Mouse (Mus musculus) embryonic facial prominence, embryonic 15.5 days (tissue): ENCODE results near the gene Rnaset2b. TPM values are rescaled to one million over a fixed set of nuclear protein-coding genes. Genes with fewer than 3 reads are reported as not detected.
"Not testable (repeated sequence)": the region's sequence is repeated elsewhere in the genome, so short reads cannot be mapped to it uniquely, and the experiment has no call there.

ENCODE experiments used
- ATAC-seq: fragments of 200-750 bp; cut with Nextera tagmentation; 2 replicates; pipeline ENCODE4 v1.8.0; 2017; ENCODE audit warnings: low read depth, moderate TSS enrichment; ENCODE audit not compliant: insufficient number of reproducible peaks, low FRiP score, low TSS enrichment
- H3K27ac ChIP-seq: fragments of 300-500 bp; sonication (generic); replicated peaks from 2 replicates; pipeline ENCODE4 v1.5.1; 2015; ENCODE audit warnings: mild to moderate bottlenecking, inconsistent platforms
- H3K27me3 ChIP-seq: fragments of 300-500 bp; sonication (generic); 2 replicates; pipeline ENCODE4 v1.6.1; 2015; ENCODE audit warnings: inconsistent platforms
- H3K36me3 ChIP-seq: fragments of 300-500 bp; sonication (generic); 2 replicates; pipeline ENCODE4 v1.6.1; 2015; ENCODE audit warnings: mild to moderate bottlenecking, inconsistent platforms
- H3K4me1 ChIP-seq: fragments of 300-500 bp; sonication (generic); 2 replicates; pipeline ENCODE4 v1.6.1; 2015; ENCODE audit warnings: inconsistent platforms
- H3K4me2 ChIP-seq: fragments of 300-500 bp; sonication (generic); replicated peaks from 2 replicates; pipeline ENCODE4 v1.6.1; 2015; ENCODE audit warnings: mild to moderate bottlenecking, inconsistent platforms
- H3K4me3 ChIP-seq: fragments of 300-500 bp; sonication (generic); replicated peaks from 2 replicates; pipeline ENCODE4 v1.5.1; 2015; ENCODE audit warnings: mild to moderate bottlenecking, inconsistent platforms
- H3K9ac ChIP-seq: fragments of 300-500 bp; sonication (generic); 2 replicates; pipeline ENCODE4 v1.6.1; 2015; ENCODE audit warnings: inconsistent platforms
- H3K9me3 ChIP-seq: fragments of 300-500 bp; sonication (generic); replicated peaks from 2 replicates; pipeline ENCODE4 v1.6.1; 2016; ENCODE audit warnings: inconsistent platforms
- WGBS: fragments of 180-500 bp; shearing (Covaris S2); methylation state at CpG from one replicate; pipeline ENCODE4 v1.1.7; 2015; 5-methylcytosine and 5-hydroxymethylcytosine counted together
- polyA plus RNA-seq: library from polyadenylated mRNA; unstranded; fragments of >200 nt; fragmentation: Nextera tagmentation; extraction: Ambion mirVana; gene quantifications from 2 replicates; pipeline ENCODE4 v1.2.1, GENCODE M21; 2015

Rnaset2b gene
- polyA plus RNA-seq, 1 experiment from 2014 or later = 219 TPM

GRCm38 (mm10) chr17:6962339-6962738, 8.1 kb upstream of the Rnaset2b start:
- not testable (repeated sequence) for H3K4me1 ChIP-seq, H3K4me2 ChIP-seq, H3K4me3 ChIP-seq, H3K27ac ChIP-seq, H3K27me3 ChIP-seq, ATAC-seq, H3K9ac ChIP-seq, H3K9me3 ChIP-seq, H3K36me3 ChIP-seq
- WGBS = 67% methylated on average over 4 of the region's 6 CpGs

GRCm38 (mm10) chr17:6962936-6963335, 7.5 kb upstream of the Rnaset2b start:
- not testable (repeated sequence) for H3K27me3 ChIP-seq, H3K4me2 ChIP-seq, H3K9ac ChIP-seq, H3K9me3 ChIP-seq, H3K4me3 ChIP-seq, ATAC-seq, H3K27ac ChIP-seq, H3K4me1 ChIP-seq, H3K36me3 ChIP-seq
- WGBS = 57% methylated on average over 4 of the region's 4 CpGs

- H3K4me3 ChIP-seq, H3K27me3 ChIP-seq, H3K36me3 ChIP-seq, H3K9ac ChIP-seq, ATAC-seq, H3K4me1 ChIP-seq, H3K9me3 ChIP-seq, H3K4me2 ChIP-seq, H3K27ac ChIP-seq: not testable (repeated sequence)
- 15% methylated on average over 6 of the region's 6 CpGs for WGBS
Observed at GRCm38 (mm10) chr17:6965364-6965763, 5.1 kb upstream of the Rnaset2b start.

GRCm38 (mm10) chr17:6967673-6968072, 2.8 kb upstream of the Rnaset2b start:
- not testable (repeated sequence) for H3K36me3 ChIP-seq, H3K27me3 ChIP-seq, H3K4me3 ChIP-seq, H3K4me1 ChIP-seq, H3K9me3 ChIP-seq, H3K9ac ChIP-seq, H3K4me2 ChIP-seq, ATAC-seq, H3K27ac ChIP-seq
- WGBS = 29% methylated on average over 1 of the region's 1 CpGs

GRCm38 (mm10) chr17:6971238-6971637, 804 bp downstream of the Rnaset2b start:
- 75% methylated on average over 8 of the region's 8 CpGs for WGBS
- peak; percentile 11; the same call in 1 of the 2 replicates for ATAC-seq
- H3K27ac ChIP-seq, H3K36me3 ChIP-seq, H3K27me3 ChIP-seq, H3K4me3 ChIP-seq, H3K4me1 ChIP-seq, H3K9me3 ChIP-seq, H3K9ac ChIP-seq, H3K4me2 ChIP-seq: not testable (repeated sequence)

GRCm38 (mm10) chr17:6972836-6973396, 2.5 kb downstream of the Rnaset2b start:
- WGBS = 51% methylated on average over 4 of the region's 4 CpGs
- not testable (repeated sequence) for H3K4me2 ChIP-seq, H3K27ac ChIP-seq, H3K27me3 ChIP-seq, H3K4me3 ChIP-seq, H3K4me1 ChIP-seq, H3K9ac ChIP-seq, H3K9me3 ChIP-seq, H3K36me3 ChIP-seq, ATAC-seq

- not testable (repeated sequence) for H3K9me3 ChIP-seq, H3K27me3 ChIP-seq, H3K9ac ChIP-seq, H3K4me2 ChIP-seq, H3K36me3 ChIP-seq, H3K4me3 ChIP-seq, H3K4me1 ChIP-seq, ATAC-seq, H3K27ac ChIP-seq
- WGBS = 69% methylated on average over 3 of the region's 3 CpGs
Observed at GRCm38 (mm10) chr17:6974985-6975384, 4.6 kb downstream of the Rnaset2b start.

- under 1% methylated on average over 48 of the region's 68 CpGs for WGBS
- peak within 1 kb of the TSS; percentile 53 for H3K4me2 ChIP-seq
- H3K9me3 ChIP-seq, H3K27me3 ChIP-seq, H3K27ac ChIP-seq, H3K4me1 ChIP-seq, H3K36me3 ChIP-seq, H3K9ac ChIP-seq: not testable (repeated sequence)
- peak within 1 kb of the TSS; percentile 57 for H3K4me3 ChIP-seq
- peak; percentile 95 for ATAC-seq
Observed at GRCm38 (mm10) chr17:6978287-6979248, 8.1 kb downstream of the Rnaset2b start, which contains the start of gene Gm49721. Gene Gm49721 (plus strand): TSS chr17:6978904.

GRCm38 (mm10) chr17:6979380-6979779, 8.9 kb downstream of the Rnaset2b start:
- not testable (repeated sequence) for H3K9me3 ChIP-seq, H3K27me3 ChIP-seq, H3K9ac ChIP-seq, H3K36me3 ChIP-seq, ATAC-seq, H3K27ac ChIP-seq, H3K4me1 ChIP-seq
- peak overlapping the region; percentile 53 for H3K4me2 ChIP-seq
- WGBS = 13% methylated on average over 5 of the region's 5 CpGs
- H3K4me3 ChIP-seq = peak overlapping the region; percentile 57

- H3K4me3 ChIP-seq, H3K4me1 ChIP-seq, H3K27me3 ChIP-seq, H3K9me3 ChIP-seq, H3K36me3 ChIP-seq, ATAC-seq, H3K9ac ChIP-seq, H3K4me2 ChIP-seq, H3K27ac ChIP-seq: not testable (repeated sequence)
- WGBS = 92% methylated on average over 5 of the region's 8 CpGs
Observed at GRCm38 (mm10) chr17:6980144-6980543, 9.7 kb downstream of the Rnaset2b start.

GRCm38 (mm10) chr17:6986118-6986517, 15.7 kb downstream of the Rnaset2b start:
- H3K4me3 ChIP-seq, H3K36me3 ChIP-seq, H3K4me1 ChIP-seq, H3K9ac ChIP-seq, ATAC-seq, H3K9me3 ChIP-seq, H3K27ac ChIP-seq, H3K4me2 ChIP-seq, H3K27me3 ChIP-seq: not testable (repeated sequence)
- 97% methylated on average over 1 of the region's 1 CpGs for WGBS
